Mouse (Mus musculus) heart, postnatal 0 days (tissue): ENCODE measurements around the gene Grpel1.

ENCODE experiments used
- CTCF ChIP-seq: IDR thresholded peaks from 2 replicates; pipeline ENCODE4 v1.5.1; 2016; ENCODE audit warnings: antibody characterized with exemption, control low read depth, low read depth
- EP300 ChIP-seq: IDR thresholded peaks from 2 replicates; pipeline ENCODE4 v1.6.1; 2016; ENCODE audit warnings: antibody characterized with exemption, low read depth

DNA sequence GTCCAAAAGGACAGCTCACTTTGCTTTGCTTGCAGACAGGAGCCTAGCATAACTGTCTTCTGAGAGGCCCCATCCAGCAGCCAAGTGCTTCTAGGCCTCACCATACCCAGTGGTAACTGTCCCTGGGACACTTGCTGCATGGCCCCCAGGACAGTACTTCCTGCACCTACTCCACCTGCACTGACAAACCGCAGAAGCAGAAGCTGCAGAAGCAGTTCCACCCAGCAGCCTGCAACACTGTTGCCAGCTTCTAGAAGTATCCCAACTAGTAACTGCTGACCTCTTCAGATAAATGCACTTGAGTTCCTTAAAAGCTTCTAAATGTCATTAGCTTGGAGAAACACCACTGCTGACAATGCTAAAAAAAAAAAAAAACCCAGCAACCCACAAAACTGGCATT, 50.3 kb downstream of the Grpel1 start:
- TF ChIP-seq EP300: no peak
- no peak for TF ChIP-seq CTCF
